Mouse (Mus musculus) cerebellum, postnatal 10 days (tissue): ENCODE results near the gene Fat3.
A peak's percentile ranks its signal among the peaks of the same experiment; 100 is the strongest.

Experiments used
- DNase-seq, 2 experiments: peaks; one replicate each; pipeline ENCODE4 v3.0.0; 2021; ENCODE audit warnings: mixed read lengths in 2 of 2

Fat3 gene

DNA sequence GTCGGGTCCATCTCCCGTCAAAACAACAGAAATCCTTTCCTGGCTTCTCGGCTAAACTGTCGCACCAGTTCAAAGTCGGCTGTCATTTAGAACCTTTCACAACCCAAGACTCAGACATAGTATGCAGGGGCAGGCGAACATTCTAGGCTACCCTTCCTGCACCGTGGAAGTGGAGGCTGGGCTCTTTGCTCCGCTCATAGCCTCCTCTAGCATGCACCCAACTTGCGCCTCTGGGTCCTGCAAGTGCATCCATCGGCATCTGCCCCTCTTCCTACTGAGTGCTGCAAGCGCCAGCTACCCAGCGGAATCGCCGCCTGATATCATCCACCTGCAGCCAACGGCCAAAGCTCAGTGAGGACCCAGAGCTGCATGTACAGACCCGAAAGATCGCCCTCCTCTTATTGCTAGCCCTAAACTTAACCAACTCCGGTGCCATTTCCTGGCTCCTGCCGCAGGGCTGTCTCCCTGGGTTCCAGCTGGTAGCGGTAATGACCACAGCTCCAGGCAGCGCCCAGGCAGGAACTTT lies at the start of gene Fat3:
Gene Fat3, minus strand, starts transcription at position 100 of the 526 bp plus-strand sequence.
- DNase-seq, result peak; percentile 44 to 48

DNA sequence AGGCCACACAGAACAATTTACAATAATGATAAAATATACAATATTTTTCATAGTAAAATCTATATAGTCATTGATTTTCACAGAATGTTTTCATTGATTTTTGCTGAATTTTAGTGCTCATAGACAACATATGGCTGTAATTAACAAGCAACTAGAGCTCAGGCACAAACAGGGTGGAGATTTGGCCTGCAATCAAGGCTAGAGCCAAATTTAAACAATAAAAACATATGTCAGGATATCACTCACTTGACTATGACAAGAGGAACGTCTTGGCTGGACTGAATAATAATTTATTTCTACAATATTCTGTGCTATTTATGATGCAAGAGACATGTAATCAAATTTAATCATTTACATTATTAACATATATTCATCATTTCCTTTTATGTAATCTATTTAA lies 31.8 kb upstream of the Fat3 start:
- DNase-seq, result peak in 1 of 2 experiments; percentile 3

DNA sequence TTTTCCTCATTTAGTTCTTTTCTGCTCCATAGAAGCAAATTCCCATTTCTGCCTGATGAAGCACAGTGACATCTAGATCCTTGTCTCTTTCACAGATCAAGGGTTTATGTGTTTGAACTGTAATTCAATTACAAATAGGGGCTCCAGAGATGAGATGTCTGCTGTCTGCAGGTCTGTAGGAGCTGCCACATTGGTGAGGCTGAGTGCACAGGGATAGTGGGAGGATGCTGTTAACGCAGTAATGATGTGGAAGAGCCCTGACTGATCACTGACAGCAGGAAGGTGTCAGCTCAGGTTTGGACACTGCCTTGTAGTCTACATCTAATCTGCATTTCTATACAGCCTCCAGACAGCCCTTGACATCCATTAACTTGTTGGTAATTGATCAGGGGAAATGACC lies 16.5 kb upstream of the Fat3 start:
- DNase-seq, result no peak

DNA sequence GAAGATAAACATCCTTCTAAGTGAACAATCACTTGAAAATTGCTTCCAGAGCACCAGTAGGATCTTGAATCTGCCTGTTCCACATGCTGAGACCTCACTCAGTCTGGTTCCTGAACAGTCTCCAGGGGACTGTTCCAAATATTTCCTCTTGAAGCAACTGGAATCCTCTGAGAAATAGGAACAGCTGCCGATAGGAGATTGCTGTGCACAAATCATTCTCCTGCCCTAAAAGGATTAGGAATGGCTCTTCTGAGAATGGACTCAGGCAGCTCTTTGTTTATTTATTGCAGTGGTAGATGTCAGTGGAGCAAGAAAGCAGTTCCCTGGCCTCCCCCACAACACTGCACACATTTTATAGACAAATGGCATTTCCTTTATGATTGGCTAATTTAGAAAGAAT lies 10.9 kb upstream of the Fat3 start:
- no peak for DNase-seq

DNA sequence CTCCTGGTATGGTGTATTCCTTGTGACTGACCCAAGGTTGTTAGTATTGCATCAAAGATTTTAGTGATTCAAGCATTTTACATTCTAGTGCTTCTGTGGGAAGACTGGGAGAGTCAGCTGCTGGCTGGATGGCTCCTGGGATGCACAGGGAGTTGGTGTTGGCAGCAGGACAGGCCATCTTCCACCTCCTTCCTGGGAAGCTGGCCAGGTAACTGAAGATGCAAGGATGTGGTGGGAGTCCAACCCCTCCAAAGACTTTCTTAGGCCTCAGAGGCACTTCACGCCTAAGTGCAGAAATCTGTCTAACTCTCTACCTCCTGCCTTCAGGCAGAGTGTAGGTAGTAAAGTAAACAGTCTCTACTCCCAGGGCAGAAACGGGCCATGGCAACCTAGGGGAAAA lies 2.7 kb upstream of the Fat3 start:
- peak; percentile 12 to 13 for DNase-seq

DNA sequence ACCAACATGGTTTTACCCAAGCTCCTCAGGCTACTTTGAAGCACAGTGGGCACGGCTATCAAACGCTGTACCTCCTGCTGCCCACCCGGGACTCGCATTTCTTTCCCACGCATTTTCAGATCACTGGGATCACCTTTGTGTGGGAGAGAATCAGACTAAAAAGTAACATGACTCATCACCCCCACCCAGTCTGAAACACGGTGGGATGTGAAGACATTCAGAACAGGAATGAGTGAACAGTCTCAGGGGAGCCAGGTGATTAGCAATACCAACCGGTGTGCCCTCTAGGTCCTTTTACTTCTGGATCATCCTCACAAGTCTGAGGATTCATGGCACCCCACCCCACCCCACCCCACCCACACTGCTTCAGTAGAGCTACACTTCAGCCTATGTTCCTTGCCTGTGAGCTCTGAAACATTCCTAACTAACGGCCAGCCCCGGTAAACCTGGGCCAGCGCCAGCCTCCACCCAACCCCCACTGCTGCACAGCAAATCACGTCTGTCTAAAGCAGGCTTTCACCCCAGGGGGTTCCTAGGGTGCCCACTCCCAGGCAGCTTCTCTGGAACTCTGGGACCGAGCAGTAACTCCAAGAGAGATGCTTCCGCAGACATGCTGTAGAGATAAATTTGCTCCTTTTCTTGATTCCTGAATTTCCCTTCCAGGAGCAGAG lies 1.7 kb upstream of the Fat3 start:
- peak; percentile 66 to 72 for DNase-seq

DNA sequence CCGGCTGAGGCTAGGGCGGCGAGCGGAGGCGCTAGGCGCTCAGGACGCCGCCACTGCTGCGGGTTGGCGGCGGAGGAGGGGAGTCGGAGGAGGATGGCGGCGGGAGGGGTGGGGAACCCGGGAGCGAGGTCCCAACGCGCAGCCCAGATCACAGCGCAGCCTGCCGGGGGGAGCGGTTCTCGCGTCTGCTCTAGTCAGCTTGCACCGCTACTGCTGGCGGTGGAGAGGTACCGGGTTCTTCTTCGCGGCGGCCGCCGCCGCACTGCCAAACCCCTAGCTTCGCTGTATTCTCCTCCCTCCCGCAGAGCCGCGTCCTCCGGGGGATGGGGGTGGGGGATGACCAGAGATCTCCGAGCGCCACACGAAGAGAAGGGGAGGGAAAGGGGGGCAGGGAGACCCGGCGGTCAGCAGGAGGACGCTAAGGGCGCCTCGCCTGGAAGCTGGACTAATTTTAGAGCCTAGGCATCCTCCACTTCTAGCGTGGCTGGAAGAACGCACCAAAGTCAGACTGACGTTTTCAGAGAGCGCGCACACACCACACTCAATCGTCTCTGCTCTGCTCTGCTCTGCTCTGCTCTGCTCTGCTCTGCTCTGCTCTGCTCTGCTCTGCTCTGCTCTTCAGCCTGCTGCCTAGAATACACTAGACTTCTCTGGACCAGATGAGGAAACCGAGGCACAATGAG lies 1.0 kb upstream of the Fat3 start:
- DNase-seq, result peak; percentile 84 to 86

DNA sequence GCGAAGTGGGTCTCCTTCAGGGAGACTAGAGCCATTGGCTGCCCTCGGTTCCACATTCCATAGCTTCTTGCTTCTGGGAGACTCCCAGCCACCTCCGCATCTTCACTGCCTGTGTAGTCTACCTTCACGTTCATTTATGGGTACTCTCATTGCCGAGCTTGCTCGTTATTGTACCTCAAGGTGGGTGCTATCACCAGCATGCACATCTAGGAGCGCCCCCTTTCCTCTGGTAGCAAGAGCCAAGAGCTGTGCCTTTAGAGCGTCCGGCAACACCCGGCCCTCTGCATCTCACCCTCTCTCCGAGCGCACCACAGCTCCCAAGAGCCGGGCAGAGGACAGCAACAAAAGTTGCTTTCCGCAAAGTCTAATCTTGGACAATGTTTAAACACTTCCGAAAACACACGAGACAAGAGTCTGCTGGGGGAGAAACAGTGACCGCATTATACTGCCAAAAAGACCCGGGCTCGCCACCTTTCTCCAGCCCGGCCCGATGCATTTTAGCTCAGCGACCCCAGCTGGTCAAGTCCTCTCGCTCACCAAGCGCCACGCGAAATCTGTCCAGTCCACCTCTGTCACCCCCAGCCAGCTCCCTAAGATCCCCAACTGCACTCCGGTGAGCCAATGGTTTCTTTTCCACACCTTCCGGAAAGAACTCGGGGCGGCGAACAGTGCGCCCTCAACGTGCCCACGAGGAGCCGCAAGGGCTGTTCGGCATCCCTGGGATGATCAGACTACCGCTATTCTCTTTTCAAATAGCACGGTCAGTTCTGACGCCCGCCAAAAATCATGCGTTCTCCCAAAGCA lies 501 bp downstream of the Fat3 start:
- DNase-seq, result peak; percentile 70 to 77

DNA sequence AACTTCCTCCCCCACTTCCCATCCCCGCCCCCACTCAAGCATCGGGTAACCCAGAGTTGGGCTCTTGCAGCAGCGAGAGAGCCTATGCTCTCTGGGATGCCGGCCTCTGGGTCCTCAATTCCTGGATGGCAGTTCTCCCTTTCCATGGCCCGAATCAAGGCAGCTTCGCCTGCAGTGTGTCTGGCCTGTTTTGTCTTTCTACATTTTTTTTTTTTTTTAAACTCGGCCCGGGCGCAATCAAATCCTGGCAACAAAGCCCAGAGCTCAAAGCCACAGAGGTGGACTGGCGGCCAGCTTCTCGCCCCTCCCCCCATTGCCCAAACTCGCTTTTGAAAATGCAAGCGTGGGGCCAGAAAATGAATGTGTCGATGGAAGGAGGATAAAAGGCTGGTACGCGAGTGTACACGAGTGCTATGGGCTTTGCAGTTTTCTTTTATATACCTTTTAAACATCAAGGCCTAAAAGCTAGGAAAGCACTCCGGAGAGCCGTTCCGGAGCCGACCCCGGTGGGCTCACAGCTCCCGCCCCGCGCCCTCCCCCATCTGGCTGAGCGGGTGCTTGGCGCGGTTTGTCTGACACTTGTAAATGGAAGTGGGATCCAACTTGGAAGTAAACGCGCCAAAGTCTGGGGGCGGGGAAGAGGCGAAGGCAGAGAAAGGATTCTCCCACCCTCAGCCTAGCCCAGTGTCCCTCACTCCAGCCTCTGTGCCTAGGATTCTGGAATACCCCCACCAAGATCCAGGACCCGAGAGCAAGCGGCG lies 1.3 kb downstream of the Fat3 start:
- peak; percentile 76 to 87 for DNase-seq

DNA sequence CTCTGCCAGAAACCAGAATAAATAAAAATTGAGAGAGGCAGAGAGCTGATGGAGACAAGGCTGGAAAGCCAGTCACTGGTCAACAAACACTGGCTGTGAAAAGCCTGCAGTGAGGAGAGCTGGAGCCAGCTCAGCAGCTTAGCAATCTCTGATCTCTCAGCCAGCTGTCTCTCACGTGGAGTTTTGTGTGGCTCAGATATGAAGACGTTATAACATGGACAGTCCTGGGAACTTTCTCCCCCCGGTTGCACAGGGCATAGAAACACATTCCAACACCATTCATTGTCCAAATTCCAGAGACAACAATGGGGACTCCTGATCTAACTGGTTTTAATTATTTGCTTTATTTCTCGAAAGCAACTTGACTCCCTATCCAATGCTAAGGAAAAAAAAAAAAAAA lies 2.2 kb downstream of the Fat3 start:
- peak; percentile 29 to 42 for DNase-seq

DNA sequence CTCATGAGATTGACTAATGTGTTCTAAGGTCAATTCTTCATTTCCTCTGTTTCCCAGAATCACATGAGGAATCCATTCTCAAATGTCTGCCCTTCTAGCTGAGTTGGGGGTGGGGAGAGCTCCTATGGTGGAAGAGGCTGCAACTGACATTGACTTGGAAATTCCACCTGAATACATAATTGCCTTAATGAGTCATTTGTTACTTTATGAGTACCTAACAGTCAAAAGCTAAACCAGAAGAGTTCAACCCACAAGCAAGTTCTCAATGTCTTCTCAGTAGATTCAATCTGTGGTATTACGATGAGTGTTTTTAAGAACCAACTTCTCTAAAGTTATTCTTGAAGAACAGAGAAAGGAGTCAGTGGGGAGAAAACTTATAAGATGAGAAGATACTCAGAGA lies 3.7 kb downstream of the Fat3 start:
- DNase-seq, result no peak

DNA sequence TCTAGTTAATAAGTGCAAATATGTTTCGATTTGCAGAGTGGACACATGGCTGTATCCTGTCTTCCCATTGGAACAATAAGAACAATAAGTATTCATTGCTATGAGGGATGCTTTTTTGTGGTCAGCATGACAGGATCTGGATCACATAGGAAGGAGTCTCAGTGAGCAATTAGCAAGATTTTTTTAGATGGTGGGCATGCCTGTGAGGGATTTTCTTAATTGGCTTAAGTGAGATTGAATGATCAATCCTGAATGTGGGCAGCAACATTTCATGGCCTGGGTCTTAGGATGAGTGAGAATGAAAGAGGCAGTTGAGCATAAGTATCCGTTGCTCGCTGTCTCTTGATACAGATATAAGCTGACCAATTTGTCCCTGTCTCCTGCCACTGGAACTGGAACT lies 4.8 kb downstream of the Fat3 start:
- no peak for DNase-seq

DNA sequence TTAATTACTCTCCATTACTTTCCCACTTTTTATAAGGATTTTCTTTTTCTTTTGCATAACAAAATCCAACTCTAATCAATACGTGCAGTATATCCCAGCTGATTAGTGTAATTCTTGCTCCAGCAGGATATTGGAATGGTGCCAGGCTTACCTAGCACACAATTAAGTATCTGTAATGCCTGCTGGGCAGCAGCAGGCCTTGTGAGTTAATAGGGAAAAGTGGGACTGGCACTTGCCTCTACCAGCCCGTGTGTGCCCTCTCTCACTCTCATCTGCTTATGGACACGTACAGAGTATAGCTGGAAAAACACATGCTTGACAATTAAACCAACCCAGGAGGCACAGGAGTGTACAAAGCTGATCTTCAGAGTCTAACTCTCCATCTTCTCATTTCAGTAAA lies 11.4 kb downstream of the Fat3 start:
- DNase-seq, result peak; percentile 59 to 62

DNA sequence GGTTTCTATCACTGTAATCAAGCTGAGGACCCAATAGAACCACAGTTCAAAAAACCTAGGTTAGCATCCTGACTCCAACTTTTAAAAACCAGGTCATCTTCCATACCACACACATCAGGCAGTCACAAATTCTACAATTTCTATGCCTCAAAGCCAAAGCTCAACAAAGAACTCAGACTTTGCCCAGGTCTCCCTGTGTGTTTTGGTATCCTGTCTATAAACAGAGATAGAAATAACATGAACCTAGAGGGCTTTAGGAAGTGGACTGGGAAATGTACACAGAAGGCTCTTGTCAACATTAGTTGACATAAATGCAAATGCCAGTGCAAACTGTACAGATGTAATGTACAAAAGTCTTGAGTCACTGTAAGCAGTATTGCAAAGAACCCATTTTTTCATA lies 13.5 kb downstream of the Fat3 start:
- DNase-seq, result no peak

DNA sequence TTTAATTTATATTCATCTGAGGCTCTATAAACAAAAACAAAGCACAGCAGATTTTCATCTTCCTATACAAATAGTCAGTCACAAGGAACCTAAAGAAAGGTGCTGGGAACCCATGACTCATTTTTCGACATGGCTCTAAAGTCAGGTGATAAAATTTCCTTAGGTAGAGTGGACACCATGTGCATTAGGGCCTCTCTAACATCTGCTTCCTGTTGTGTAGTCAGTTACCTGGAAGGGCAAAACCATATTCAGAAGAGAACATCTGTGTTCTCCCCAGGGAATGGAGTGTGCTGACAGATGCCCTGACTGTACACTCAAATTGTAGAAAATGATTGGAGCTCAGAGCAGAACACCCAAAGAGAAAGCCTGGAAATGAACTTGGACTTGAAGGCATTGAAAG lies 14.9 kb downstream of the Fat3 start:
- no peak for DNase-seq

DNA sequence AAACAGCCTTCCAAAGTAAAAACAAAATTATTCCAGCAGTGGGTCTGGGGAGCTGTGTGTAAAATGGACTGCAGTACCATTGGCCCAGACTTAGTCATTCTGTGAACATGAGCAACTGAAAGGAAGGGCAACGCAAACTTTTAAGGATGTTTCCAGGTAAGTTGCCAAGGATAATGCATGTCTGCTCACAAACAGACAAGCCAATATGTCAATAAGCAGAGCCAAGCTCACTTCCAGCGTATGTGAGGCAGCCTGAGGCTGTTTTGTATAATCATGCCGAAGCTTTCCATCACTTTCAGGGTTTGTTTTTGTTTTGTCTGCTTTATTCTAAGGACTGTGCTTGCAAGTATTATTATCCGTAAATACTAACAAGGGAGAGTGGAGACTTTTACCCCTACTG lies 15.9 kb downstream of the Fat3 start:
- DNase-seq, result peak in 1 of 2 experiments; percentile 7

DNA sequence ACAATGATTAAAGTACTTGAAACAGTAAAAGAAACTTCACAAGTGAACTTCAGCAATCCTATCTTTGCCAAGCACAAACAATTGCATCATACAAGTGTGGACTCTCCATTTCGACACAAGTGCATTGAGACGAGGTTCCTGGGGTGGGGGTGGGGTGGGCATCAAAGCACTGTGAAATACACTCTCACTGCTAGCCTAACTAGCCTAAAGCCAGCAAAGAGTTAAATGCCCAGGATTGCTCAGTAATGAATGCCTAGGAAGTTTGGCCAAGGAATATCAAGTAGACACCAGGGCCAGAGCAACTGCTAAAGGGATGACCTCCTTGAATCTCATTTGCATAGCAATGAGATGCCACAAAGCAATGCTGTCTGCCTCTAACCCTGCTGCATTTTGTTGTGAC lies 16.3 kb downstream of the Fat3 start:
- DNase-seq, result peak in 1 of 2 experiments; percentile 19

DNA sequence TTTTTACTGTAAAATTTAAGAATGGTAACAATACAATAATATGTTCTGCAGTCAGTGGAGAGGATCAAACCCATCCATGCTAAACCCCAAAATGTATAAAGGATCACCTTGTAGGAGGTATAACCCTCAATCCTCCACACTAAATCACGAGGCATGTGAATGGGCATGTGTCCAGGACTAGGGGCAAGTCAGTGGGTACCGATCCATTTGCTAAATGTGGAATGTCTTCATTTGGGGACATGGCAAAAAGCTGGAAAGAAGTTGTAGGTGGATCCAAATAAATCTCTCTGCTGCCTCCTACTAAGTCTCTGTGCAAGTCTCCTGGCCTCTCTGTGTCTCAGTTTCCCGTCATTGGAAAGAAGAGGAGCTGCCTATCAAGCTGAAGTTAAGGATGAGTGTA lies 39.6 kb downstream of the Fat3 start:
- peak in 1 of 2 experiments; percentile 11 for DNase-seq

DNA sequence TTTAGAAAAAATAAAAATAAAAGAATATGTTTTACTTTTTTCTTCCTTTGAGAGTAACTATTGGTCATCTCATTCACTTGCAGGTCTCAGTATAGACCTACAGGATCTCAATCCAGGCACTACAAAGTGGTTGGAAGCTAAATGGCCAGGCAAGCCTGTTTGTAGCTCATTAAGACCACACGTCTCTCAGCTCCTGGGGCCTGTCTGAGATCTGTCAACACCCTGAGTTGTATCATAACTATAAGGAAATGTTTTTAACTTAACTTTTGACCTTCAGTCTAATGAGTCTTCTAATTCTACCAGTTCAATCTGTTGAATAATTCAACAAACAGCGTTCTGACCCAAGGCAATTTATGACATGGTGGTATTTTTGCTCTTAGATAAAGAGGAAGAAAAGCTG lies 40.5 kb downstream of the Fat3 start:
- DNase-seq, result no peak

DNA sequence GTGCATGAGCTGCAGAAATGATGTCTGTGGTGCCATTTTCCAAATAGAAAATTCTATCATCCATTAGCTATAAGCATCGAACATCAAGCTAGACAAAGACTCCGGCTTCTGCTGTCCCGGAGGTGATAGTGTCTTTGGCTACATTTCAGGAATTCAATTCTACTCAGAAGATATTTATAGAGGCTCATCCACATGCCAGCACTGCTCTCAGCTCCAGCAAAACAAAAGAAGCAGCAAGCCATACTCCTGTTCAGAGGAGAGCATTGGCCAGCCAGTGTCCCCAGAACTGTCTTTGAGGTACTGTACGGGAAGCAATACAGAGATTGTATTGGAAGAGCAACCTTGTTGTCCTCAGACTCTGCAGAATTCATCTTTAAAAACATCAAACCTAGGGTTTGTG lies 59.2 kb downstream of the Fat3 start:
- peak in 1 of 2 experiments; percentile 16 for DNase-seq

DNA sequence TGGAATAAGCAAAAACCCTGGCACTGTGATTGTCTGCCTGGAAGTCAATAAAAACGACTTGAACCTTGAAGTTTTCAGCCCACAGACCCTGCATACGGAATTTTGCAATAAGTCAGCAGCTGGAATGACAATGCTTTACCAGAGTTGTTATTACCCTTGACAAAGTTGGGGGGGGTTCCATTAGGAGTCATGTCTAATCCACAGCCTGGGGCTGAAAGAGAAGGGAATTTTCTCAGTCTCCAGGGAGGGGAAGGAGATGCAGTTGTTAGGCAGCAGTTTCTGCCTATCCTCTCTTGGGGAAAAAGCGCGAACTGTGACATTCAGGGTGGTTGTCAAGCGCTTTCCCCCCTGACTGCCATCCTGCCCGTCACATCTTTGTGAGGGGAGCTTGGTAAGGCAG lies 60.4 kb downstream of the Fat3 start:
- DNase-seq, result no peak

DNA sequence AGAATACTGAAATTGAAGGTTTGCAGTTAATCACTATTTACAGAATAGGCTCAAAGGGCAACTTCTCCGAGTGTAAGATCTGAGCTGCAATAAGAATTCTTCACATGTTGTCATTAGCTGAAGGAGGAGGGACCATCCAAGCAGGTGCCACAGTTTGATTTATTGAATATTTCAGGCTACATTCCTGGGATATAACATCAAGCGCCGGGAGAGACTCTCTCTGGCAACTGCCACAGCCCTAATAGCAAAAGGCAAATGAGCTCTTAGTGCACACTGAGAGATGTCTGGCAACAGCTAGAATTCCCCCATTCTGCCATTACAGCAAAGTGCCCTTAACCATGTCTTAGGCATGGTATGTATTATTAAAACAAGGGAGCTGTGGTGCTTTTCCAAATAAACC lies 61.1 kb downstream of the Fat3 start:
- no peak for DNase-seq

DNA sequence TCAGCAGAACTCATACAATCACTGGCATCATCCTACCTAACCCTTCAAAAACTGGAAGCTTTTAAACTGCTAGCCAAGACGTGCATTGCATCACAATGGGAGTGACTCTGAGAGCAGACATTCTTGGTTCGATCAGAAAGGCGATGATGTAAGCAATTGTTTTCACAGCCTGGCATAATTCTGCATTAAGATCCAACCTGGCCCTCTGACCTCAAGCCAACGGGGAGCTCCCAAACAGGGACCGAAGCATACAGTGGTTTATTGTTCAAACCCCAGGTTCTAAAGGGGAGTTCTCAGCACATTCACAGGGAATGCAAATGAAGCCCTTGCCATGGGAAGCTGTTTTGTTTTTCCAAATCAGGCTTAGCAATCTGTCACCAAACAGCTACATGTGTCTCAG lies 63.3 kb downstream of the Fat3 start:
- DNase-seq, result no peak
